Mouse (Mus musculus): ENCODE results near the gene Gpsm2. TPM values are rescaled to one million over a fixed set of nuclear protein-coding genes. Genes with fewer than 3 reads are reported as not detected.
"Not testable (repeated sequence)": the region's sequence is repeated elsewhere in the genome, so short reads cannot be mapped to it uniquely, and the experiment has no call there.

Gpsm2 gene
- polyA plus RNA-seq, 2 experiments: 20.1 to 48.6 TPM

DNA sequence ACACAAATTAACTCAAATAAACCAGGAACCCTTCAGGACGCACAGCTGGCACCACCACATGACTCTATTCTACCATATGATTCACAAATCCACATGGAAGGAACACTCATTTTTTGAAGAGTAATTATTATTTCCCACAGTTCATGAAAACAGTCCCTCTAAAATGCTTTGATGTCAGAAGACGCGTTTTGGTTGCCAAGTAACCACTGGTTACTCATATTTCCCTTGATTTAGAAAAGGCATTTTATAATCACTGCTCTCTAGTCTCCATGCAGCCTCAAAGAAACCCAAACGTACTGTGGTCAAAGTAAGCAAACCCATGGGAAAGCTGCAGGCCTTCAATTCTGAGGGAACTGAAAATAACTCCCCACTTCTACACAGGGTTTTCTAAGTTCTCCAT lies 32.1 kb downstream of the Gpsm2 start:
- Histone ChIP-seq H3K27ac (no peak overlapping the region), H3K4me1 (replicated peaks; ENCODE audit: control insufficient read depth in 2 of 2, insufficient read depth in 2 of 2, low read length in 1 of 2) (no peaks in the 10 kb centered on the region), H3K36me3 (replicated peaks; ENCODE audit: control insufficient read depth, insufficient read depth, low read depth) (peaks cover 51% of the 10 kb centered on the region), H3K9ac (replicated peaks) (no peak overlapping the region), H3K4me3 (ENCODE audit: insufficient read depth in 1 of 2, low read depth in 2 of 2, low read length in 2 of 2) (no peak overlapping the region), H3K27me3 (ENCODE audit: control insufficient read depth, insufficient read depth, low read length) (no peaks in the 10 kb centered on the region), H3K9me3 (ENCODE audit: control insufficient read depth, low read length) (no peaks in the 10 kb centered on the region), H3K4me2 (ENCODE audit: low read depth) (no peak overlapping the region)
- 84% methylated on average over 4 of the region's 4 CpGs for WGBS (ENCODE audit: insufficient replicate concordance)
- no peak for ATAC-seq (ENCODE audit: insufficient read depth)
- DNase-seq (ENCODE audit: low read depth in 3 of 3, low spot score in 3 of 3): no peak
- no peak for TF ChIP-seq EP300 (IDR thresholded peaks at IDR 0.05; ENCODE audit: low read depth)
- TF ChIP-seq CTCF (IDR thresholded peaks at IDR 0.05; ENCODE audit: low read depth): no peak

DNA sequence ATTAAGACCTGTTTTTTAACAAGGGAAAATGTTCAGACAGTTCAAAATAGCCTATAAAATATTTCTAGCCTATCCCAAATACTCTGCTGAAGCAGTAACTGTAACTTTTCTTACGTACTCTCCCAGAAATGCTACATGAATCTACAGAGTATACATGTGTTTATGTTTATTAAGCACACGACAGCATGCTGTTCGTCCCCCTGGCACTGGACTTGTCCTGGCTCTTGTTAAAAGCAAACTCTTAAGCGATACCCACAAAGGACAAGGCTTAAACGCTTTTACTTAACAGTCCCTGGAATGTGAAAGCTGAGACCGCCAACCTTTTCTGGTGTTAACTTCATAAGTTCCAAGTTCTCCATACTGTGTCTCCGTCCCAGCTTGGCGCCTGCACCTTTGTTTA lies 32.7 kb downstream of the Gpsm2 start:
- 89% methylated on average over 8 of the region's 8 CpGs for WGBS (ENCODE audit: insufficient replicate concordance)

GRCm38 (mm10) chr3:108689015-108689441 lies 33.1 kb downstream of the Gpsm2 start:
- Histone ChIP-seq H3K9ac (replicated peaks) (no peak overlapping the region), H3K27ac (no peak overlapping the region), H3K27me3 (ENCODE audit: control insufficient read depth, insufficient read depth, low read length) (no peaks in the 10 kb centered on the region), H3K9me3 (ENCODE audit: control insufficient read depth, low read length) (no peaks in the 10 kb centered on the region), H3K4me1 (replicated peaks; ENCODE audit: control insufficient read depth in 2 of 2, insufficient read depth in 2 of 2, low read length in 1 of 2) (no peaks in the 10 kb centered on the region), H3K4me2 (ENCODE audit: low read depth) (no peak overlapping the region), H3K4me3 (ENCODE audit: insufficient read depth in 1 of 2, low read depth in 2 of 2, low read length in 2 of 2) (no peak overlapping the region), H3K36me3 (replicated peaks; ENCODE audit: control insufficient read depth, insufficient read depth, low read depth) (peaks cover 49% of the 10 kb centered on the region)
- DNase-seq (ENCODE audit: low read depth in 3 of 3, low spot score in 3 of 3) (no peak), ATAC-seq (ENCODE audit: insufficient read depth) (no peak)
- 91% methylated on average over 6 of the region's 6 CpGs for WGBS (ENCODE audit: insufficient replicate concordance)
- TF ChIP-seq EP300 (IDR thresholded peaks at IDR 0.05; ENCODE audit: low read depth) (no peak), CTCF (IDR thresholded peaks at IDR 0.05; ENCODE audit: low read depth) (no peak)

More for the DNA sequence above, 32.7 kb downstream of the Gpsm2 start:
- Histone ChIP-seq H3K4me1 (replicated peaks; ENCODE audit: control insufficient read depth in 2 of 2, insufficient read depth in 2 of 2, low read length in 1 of 2) (no peaks in the 10 kb centered on the region), H3K4me2 (ENCODE audit: low read depth) (no peak overlapping the region), H3K27me3 (ENCODE audit: control insufficient read depth, insufficient read depth, low read length) (no peaks in the 10 kb centered on the region), H3K9me3 (ENCODE audit: control insufficient read depth, low read length) (no peaks in the 10 kb centered on the region), H3K36me3 (replicated peaks; ENCODE audit: control insufficient read depth, insufficient read depth, low read depth) (peaks cover 49% of the 10 kb centered on the region), H3K9ac (replicated peaks) (no peak overlapping the region), H3K27ac (no peak overlapping the region), H3K4me3 (ENCODE audit: insufficient read depth in 1 of 2, low read depth in 2 of 2, low read length in 2 of 2) (no peak overlapping the region)
- TF ChIP-seq EP300 (IDR thresholded peaks at IDR 0.05; ENCODE audit: low read depth): no peak
- TF ChIP-seq CTCF (IDR thresholded peaks at IDR 0.05; ENCODE audit: low read depth): no peak
- DNase-seq (ENCODE audit: low read depth in 3 of 3, low spot score in 3 of 3): no peak
- ATAC-seq (ENCODE audit: insufficient read depth): no peak

GRCm38 (mm10) chr3:108685701-108686100 lies 36.4 kb downstream of the Gpsm2 start:
- Histone ChIP-seq H3K4me1 (replicated peaks; ENCODE audit: control insufficient read depth in 2 of 2, insufficient read depth in 2 of 2, low read length in 1 of 2) (no peaks in the 10 kb centered on the region), H3K4me2 (ENCODE audit: low read depth) (no peak overlapping the region), H3K4me3 (ENCODE audit: insufficient read depth in 1 of 2, low read depth in 2 of 2, low read length in 2 of 2) (no peak overlapping the region), H3K9ac (replicated peaks) (no peak overlapping the region), H3K27me3 (ENCODE audit: control insufficient read depth, insufficient read depth, low read length) (no peaks in the 10 kb centered on the region), H3K9me3 (ENCODE audit: control insufficient read depth, low read length) (no peaks in the 10 kb centered on the region), H3K27ac (no peak overlapping the region), H3K36me3 (replicated peaks; ENCODE audit: control insufficient read depth, insufficient read depth, low read depth) (peaks cover 72% of the 10 kb centered on the region)
- TF ChIP-seq EP300 (IDR thresholded peaks at IDR 0.05; ENCODE audit: low read depth) (no peak), CTCF (IDR thresholded peaks at IDR 0.05; ENCODE audit: low read depth) (no peak)
- DNase-seq (ENCODE audit: low read depth in 3 of 3, low spot score in 3 of 3) (no peak), ATAC-seq (ENCODE audit: insufficient read depth) (no peak)
- WGBS (ENCODE audit: insufficient replicate concordance): 94% methylated on average over 7 of the region's 7 CpGs

GRCm38 (mm10) chr3:108683597-108683996 lies 38.5 kb downstream of the Gpsm2 start:
- DNase-seq (ENCODE audit: low read depth in 3 of 3, low spot score in 3 of 3); H3K4me3 ChIP-seq (ENCODE audit: insufficient read depth in 1 of 2, low read depth in 2 of 2, low read length in 2 of 2); H3K4me1 ChIP-seq (replicated peaks; ENCODE audit: control insufficient read depth in 2 of 2, insufficient read depth in 2 of 2, low read length in 1 of 2); H3K27ac ChIP-seq; H3K9me3 ChIP-seq (ENCODE audit: control insufficient read depth, low read length); H3K27me3 ChIP-seq (ENCODE audit: control insufficient read depth, insufficient read depth, low read length); H3K9ac ChIP-seq (replicated peaks); H3K4me2 ChIP-seq (ENCODE audit: low read depth); ATAC-seq (ENCODE audit: insufficient read depth): not testable (repeated sequence)
- 84% methylated on average over 5 of the region's 5 CpGs for WGBS (ENCODE audit: insufficient replicate concordance)
- peaks cover 79% of the 10 kb centered on the region for H3K36me3 ChIP-seq (replicated peaks; ENCODE audit: control insufficient read depth, insufficient read depth, low read depth)

Data from liver, embryonic 14.5 days (tissue).